Mouse (Mus musculus): ENCODE data around the gene Itgad.

DNA sequence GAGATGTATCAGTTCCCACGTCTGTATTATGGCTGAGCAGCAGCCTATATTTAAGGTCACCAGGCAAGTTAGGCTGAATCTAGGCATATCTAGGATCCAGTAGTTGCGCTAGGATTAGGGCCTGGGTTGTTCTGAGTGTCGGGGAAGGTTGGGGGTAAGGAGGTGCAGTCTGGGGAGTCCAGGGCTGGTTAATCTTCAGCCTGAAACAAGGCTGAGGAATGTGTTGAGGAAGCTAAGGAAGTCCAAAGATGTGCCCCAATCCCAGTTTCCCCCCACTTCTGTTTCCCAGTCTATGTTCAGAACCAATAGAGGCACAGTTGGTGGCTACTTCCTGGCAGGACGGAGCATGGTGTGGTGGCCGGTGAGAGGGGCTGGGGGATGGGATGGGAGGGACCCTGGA is 111.9 kb downstream of the Itgad start:
- TF ChIP-seq CTCF (IDR thresholded peaks at IDR 0.05; ENCODE audit: low read depth) (no peak), EP300 (IDR thresholded peaks at IDR 0.05; ENCODE audit: low read depth) (no peak)

All from heart, postnatal 0 days (tissue).